Mouse (Mus musculus) bone marrow macrophage, adult 2 months (primary cell): ENCODE measurements at regions not wholly inside any gene's neighbourhood (a gene's known extent, or its start where the extent isn't known, plus 50 kb on each side); places are given as distances from the start of the nearest gene placed in this dataset.

Experiments used
- CTCF ChIP-seq: IDR thresholded peaks from 2 replicates; pipeline ENCODE4 v1.5.1; 2012; ENCODE audit warnings: low read depth, mild to moderate bottlenecking, low read length, moderate library complexity
- POLR2A ChIP-seq: IDR thresholded peaks from 2 replicates; pipeline ENCODE4 v1.6.1; 2012; ENCODE audit warnings: mild to moderate bottlenecking, low read depth, low read length, borderline replicate concordance

- no peak for TF ChIP-seq CTCF
- TF ChIP-seq POLR2A = no peak
Measured at GRCm38 (mm10) chr3:144104366-144104765, 100.7 kb downstream of the Lmo4 start.
